Comparison of ENCODE assay signal across 11 mouse cellular contexts in the genomic region with DNA sequence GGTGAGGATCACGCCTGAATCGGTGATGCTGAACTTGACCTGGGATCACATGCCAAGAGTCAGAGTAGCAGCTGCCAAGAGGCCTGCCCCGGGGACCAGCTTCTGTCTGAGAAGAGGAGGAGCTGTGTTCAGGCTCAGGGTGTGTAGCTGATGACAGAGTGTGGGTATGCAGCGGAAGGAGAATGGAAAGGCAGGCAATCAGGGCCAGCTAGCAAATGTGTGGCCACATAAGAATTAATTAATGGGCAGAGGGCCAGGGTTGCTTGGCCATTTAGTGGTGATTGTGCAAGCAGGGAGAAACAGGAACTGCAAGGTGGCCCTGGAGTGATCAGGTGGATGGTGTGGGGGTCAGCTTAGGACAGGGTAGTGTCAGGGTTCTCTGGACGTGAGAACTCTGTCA. TPM values are rescaled to one million over a fixed set of nuclear protein-coding genes. Genes with fewer than 3 reads are reported as not detected.
DNase-seq lines count a peak whose midpoint lies in the region; ATAC-seq lines count a peak whose summit lies in the region.
"Had no signal": no experiment of that assay in that cellular context is flagged by ENCODE, and none has a peak within 500 bp of the region (broad histone marks: within the 10 kb centered on the region; RNA-seq: fewer than 3 reads in every experiment).

No protein-coding gene starts in this region.

- H3K9ac ChIP-seq in midbrain, embryonic 15.5 days, result no peak overlapping the region
- H3K9ac ChIP-seq: neural tube, embryonic 13.5 days had no signal

- no peak overlapping the region for H3K4me3 ChIP-seq in midbrain, embryonic 10.5 days
- H3K4me3 ChIP-seq in midbrain, embryonic 15.5 days, result no peak overlapping the region
- H3K4me3 ChIP-seq: embryonic facial prominence, embryonic 10.5 days; megakaryocyte, embryonic 14.5 days; neural tube, embryonic 13.5 days had no signal

- DNase-seq in adrenal gland, adult 2 months, result peak; percentile 42
- no peak for DNase-seq in adrenal gland, adult 18-20 months (ENCODE audit: low spot score in 2 of 2)
- no peak for DNase-seq in midbrain, embryonic 10.5 days (ENCODE audit: low spot score)
- peak; percentile 61 to 69 for DNase-seq in kidney, postnatal 36 days
- no peak for DNase-seq in spleen, postnatal 4 days (ENCODE audit: low spot score in 2 of 2)
- DNase-seq in thymus, postnatal 4 days, result no peak
- DNase-seq in layer of hippocampus, adult 9-10 months (ENCODE audit: low spot score), result no peak

- no peak overlapping the region for H3K4me2 ChIP-seq in midbrain, embryonic 15.5 days
- H3K4me2 ChIP-seq: neural tube, embryonic 13.5 days had no signal

- 0 out of 2 replicates have a peak, but pooled peaks cover 4% of the 10 kb centered on the region for H3K9me3 ChIP-seq in midbrain, embryonic 10.5 days (replicated peaks)
- H3K9me3 ChIP-seq in midbrain, embryonic 15.5 days, result no peaks in the 10 kb centered on the region
- H3K9me3 ChIP-seq: embryonic facial prominence, embryonic 10.5 days; neural tube, embryonic 13.5 days had no signal

- 0 out of 2 replicates have a peak overlapping the region, but pooled peaks have one; percentile 33 for H3K27ac ChIP-seq in midbrain, embryonic 10.5 days (replicated peaks)
- H3K27ac ChIP-seq in midbrain, embryonic 15.5 days, result no peak overlapping the region
- H3K27ac ChIP-seq: embryonic facial prominence, embryonic 10.5 days; neural tube, embryonic 13.5 days had no signal

- H3K27me3 ChIP-seq in midbrain, embryonic 10.5 days (ENCODE audit: low read depth, poor library complexity, severe bottlenecking), result no peaks in the 10 kb centered on the region
- H3K27me3 ChIP-seq in midbrain, embryonic 15.5 days (replicated peaks), result no peaks in the 10 kb centered on the region
- H3K27me3 ChIP-seq: megakaryocyte, embryonic 14.5 days; neural tube, embryonic 13.5 days had no signal

- WGBS in midbrain, embryonic 10.5 days, result 86% methylated on average over 5 of the region's 5 CpGs
- WGBS in midbrain, embryonic 15.5 days, result 76% methylated on average over 5 of the region's 5 CpGs

- 0 out of 2 replicates have a peak, but pooled peaks cover 7% of the 10 kb centered on the region for H3K4me1 ChIP-seq in midbrain, embryonic 10.5 days
- no peaks in the 10 kb centered on the region for H3K4me1 ChIP-seq in midbrain, embryonic 15.5 days
- H3K4me1 ChIP-seq: neural tube, embryonic 13.5 days had no signal

- peaks cover 10% of the 10 kb centered on the region for H3K36me3 ChIP-seq in midbrain, embryonic 10.5 days
- H3K36me3 ChIP-seq in midbrain, embryonic 15.5 days (replicated peaks), result no peaks in the 10 kb centered on the region
- H3K36me3 ChIP-seq: neural tube, embryonic 13.5 days had no signal

- ATAC-seq in midbrain, embryonic 15.5 days (replicated peaks), result no peak

RNA-seq across cellular contexts. Expression of a gene that starts 23.5 kb away (rescaled TPM):
- total RNA-seq in adrenal gland, adult 2 months (2021), result 10 to 100 TPM; 25.8 to 27.3 TPM
- 3.3 and 5.1 TPM in 2 replicates for polyA plus RNA-seq in adrenal gland, adult 2 months (2012; rRNA removed)
- 10 to 100 TPM; 29.5 to 40.1 TPM for total RNA-seq in adrenal gland, adult 18-20 months (2021)
- 7.4 and 8.2 TPM in 2 replicates for polyA plus RNA-seq in midbrain, embryonic 10.5 days (2016; fragmentation: Nextera tagmentation; extraction: Ambion mirVana)
- polyA plus RNA-seq in midbrain, embryonic 15.5 days (2015; fragmentation: Nextera tagmentation; extraction: Ambion mirVana), result 5.0 TPM in 2 replicates

Comparison
In these comparisons a context has a peak if more than half of its experiments do, and no peak if none do; other contexts are left out.
1. DNase-seq: peak in adrenal gland, adult 2 months (single experiment) and kidney, postnatal 36 days (2 of 2); none in adrenal gland, adult 18-20 months (0 of 2), midbrain, embryonic 10.5 days (single experiment), spleen, postnatal 4 days (0 of 2), thymus, postnatal 4 days (single experiment) and layer of hippocampus, adult 9-10 months (single experiment).